Mouse (Mus musculus) stomach, postnatal 0 days (tissue): ENCODE measurements around the gene Wfs1.

ENCODE experiments used
- CTCF ChIP-seq: IDR thresholded peaks from 2 replicates; pipeline ENCODE4 v1.5.1; 2016; ENCODE audit warnings: antibody characterized with exemption, low read depth, mild to moderate bottlenecking, moderate library complexity
- EP300 ChIP-seq: optimal IDR thresholded peaks from 2 replicates; pipeline ENCODE3; 2016; ENCODE audit warnings: antibody characterized with exemption

- TF ChIP-seq CTCF (no peak), EP300 (no peak)
These were observed 40.4 kb upstream of the Wfs1 start for GRCm38 (mm10) chr5:37029326-37029905.
